Mouse (Mus musculus) CH12.LX (cell line): ENCODE measurements around the gene Hist2h4.

Source experiments
- CTCF ChIP-seq, 2 experiments: IDR thresholded peaks in 1 of 2; conservative IDR thresholded peaks in 1 of 2; 2 replicates each; pipeline ENCODE4 v1.5.1; 2011 to 2012; ENCODE audit warnings: low read depth in 2 of 2, low read length in 2 of 2, improper control_type of control experiment in 1 of 2, inconsistent platforms in 1 of 2, mild to moderate bottlenecking in 1 of 2, moderate library complexity in 1 of 2
- ELF1 ChIP-seq: IDR thresholded peaks from 2 replicates; pipeline ENCODE4 v1.6.1; 2014; ENCODE audit warnings: low read depth, mild to moderate bottlenecking, inconsistent platforms, low read length, improper control_type of control experiment
- EP300 ChIP-seq: IDR thresholded peaks from 2 replicates; pipeline ENCODE4 v1.6.1; 2011; ENCODE audit warnings: low read length, improper control_type of control experiment
- HCFC1 ChIP-seq: IDR thresholded peaks from 2 replicates; pipeline ENCODE4 v1.6.1; 2012; ENCODE audit warnings: low read depth, mild to moderate bottlenecking, inconsistent platforms, low read length, improper control_type of control experiment
- KAT2A ChIP-seq: IDR thresholded peaks from 2 replicates; pipeline ENCODE4 v1.6.1; 2012; ENCODE audit warnings: low read length, improper control_type of control experiment, inconsistent platforms; ENCODE audit not compliant: insufficient replicate concordance
- POLR2A ChIP-seq: IDR thresholded peaks from 2 replicates; pipeline ENCODE4 v1.6.1; 2011; ENCODE audit warnings: low read depth, mild to moderate bottlenecking, improper control_type of control experiment, low read length
- RCOR1 ChIP-seq: conservative IDR thresholded peaks from 2 replicates; pipeline ENCODE4 v1.6.1; 2012; ENCODE audit warnings: low read depth, mild to moderate bottlenecking, inconsistent platforms, low read length, improper control_type of control experiment
- USF2 ChIP-seq: conservative IDR thresholded peaks from 2 replicates; pipeline ENCODE4 v1.6.1; 2011; ENCODE audit warnings: low read depth, low read length, improper control_type of control experiment
- ZC3H11A ChIP-seq: IDR thresholded peaks from 2 replicates; pipeline ENCODE4 v1.6.1; 2012; ENCODE audit warnings: low read depth, mild to moderate bottlenecking, inconsistent platforms, low read length, improper control_type of control experiment
- ZKSCAN1 ChIP-seq: IDR thresholded peaks from 2 replicates; pipeline ENCODE4 v1.6.1; 2012; ENCODE audit warnings: low read depth, inconsistent platforms, low read length, improper control_type of control experiment, borderline replicate concordance
- ZMIZ1 ChIP-seq: IDR thresholded peaks from 2 replicates; pipeline ENCODE4 v1.6.1; 2012; ENCODE audit warnings: low read depth, mild to moderate bottlenecking, inconsistent platforms, low read length, improper control_type of control experiment

DNA sequence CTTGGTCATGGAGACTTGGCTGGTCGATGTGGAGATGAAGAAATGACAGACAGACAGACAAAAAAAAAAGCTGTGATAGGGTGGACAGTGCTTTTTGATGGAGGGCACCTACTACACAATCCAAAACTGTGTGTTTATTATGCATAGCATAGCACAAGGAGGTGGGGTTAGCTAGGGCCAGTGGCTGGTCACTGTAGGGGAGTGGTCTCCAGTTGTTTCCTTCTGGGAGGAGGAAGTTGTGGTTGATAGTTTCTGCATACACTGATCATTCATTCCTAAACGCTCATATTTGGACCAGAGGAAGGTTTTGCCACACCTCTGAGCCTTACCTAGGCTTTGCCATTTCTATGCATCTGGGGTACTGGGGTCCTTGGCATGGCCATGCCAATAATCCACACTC is 32.7 kb downstream of the Hist2h4 start:
- TF ChIP-seq CTCF (conservative IDR thresholded peaks at IDR 0.05 in 1 of 2, IDR thresholded peaks at IDR 0.05 in 1 of 2; ENCODE audit: low read depth in 2 of 2, low read length in 2 of 2) (no peak), ZKSCAN1 (no peak), KAT2A (no peak), ZC3H11A (no peak), ZMIZ1 (no peak), HCFC1 (no peak), ELF1 (0 out of 2 replicates have a peak, but pooled peaks have one; percentile 29), RCOR1 (no peak), POLR2A (no peak), EP300 (no peak), USF2 (no peak)
